Mouse (Mus musculus) liver, embryonic 16.5 days (tissue): Measurements from ENCODE around the gene F12. TPM values are rescaled to one million over a fixed set of nuclear protein-coding genes. Genes with fewer than 3 reads are reported as not detected.

ENCODE experiments used
- ATAC-seq: fragments of 200-750 bp; cut with Nextera tagmentation; 2 replicates; pipeline ENCODE4 v1.8.0; 2017; ENCODE audit warnings: low read depth, mild to moderate bottlenecking, moderate number of reproducible peaks, moderate library complexity
- H3K27ac ChIP-seq: fragments of 300-500 bp; sonication (generic); 2 replicates; pipeline ENCODE4 v1.5.1; 2014; ENCODE audit warnings: mild to moderate bottlenecking, low read length
- H3K27me3 ChIP-seq: fragments of 300-500 bp; sonication (generic); 2 replicates; pipeline ENCODE4 v1.6.1; 2014; ENCODE audit warnings: low read depth, low read length, mixed read lengths; ENCODE audit not compliant: control insufficient read depth, insufficient read depth
- H3K36me3 ChIP-seq: fragments of 300-500 bp; sonication (generic); 2 replicates; pipeline ENCODE4 v1.6.1; 2014; ENCODE audit warnings: mild to moderate bottlenecking; ENCODE audit not compliant: control insufficient read depth, insufficient read depth
- H3K4me1 ChIP-seq: fragments of 300-500 bp; sonication (generic); 2 replicates; pipeline ENCODE4 v1.6.1; 2014; ENCODE audit warnings: low read depth, low read length, mixed read lengths; ENCODE audit not compliant: control insufficient read depth
- H3K4me2 ChIP-seq: fragments of 300-500 bp; sonication (generic); 2 replicates; pipeline ENCODE4 v1.6.1; 2014; ENCODE audit warnings: low read depth, low read length, mixed read lengths
- H3K4me3 ChIP-seq: fragments of 300-500 bp; sonication (generic); 2 replicates; pipeline ENCODE4 v1.5.1; 2014; ENCODE audit warnings: low read depth, mild to moderate bottlenecking, low read length
- H3K9ac ChIP-seq: fragments of 300-500 bp; sonication (generic); 2 replicates; pipeline ENCODE4 v1.6.1; 2014; ENCODE audit warnings: low read depth, low read length
- H3K9me3 ChIP-seq: fragments of 300-500 bp; sonication (generic); replicated peaks from 2 replicates; pipeline ENCODE4 v1.6.1; 2016; ENCODE audit warnings: low read length; ENCODE audit not compliant: control insufficient read depth
- WGBS: fragments of 180-500 bp; shearing (Covaris S2); extraction: QIAGEN DNeasy Blood & Tissue Kit; methylation state at CpG from one replicate; pipeline ENCODE4 v1.1.7; 2014; ENCODE audit not compliant: insufficient replicate concordance; 5-methylcytosine and 5-hydroxymethylcytosine counted together
- polyA plus RNA-seq: library from polyadenylated mRNA; unstranded; fragments of >200 nt; fragmentation: Nextera tagmentation; extraction: Ambion mirVana; gene quantifications from 2 replicates; pipeline ENCODE4 v1.2.1, GENCODE M21; 2015

The F12 gene
- polyA plus RNA-seq, 1 experiment from 2014 or later = 184 TPM

DNA sequence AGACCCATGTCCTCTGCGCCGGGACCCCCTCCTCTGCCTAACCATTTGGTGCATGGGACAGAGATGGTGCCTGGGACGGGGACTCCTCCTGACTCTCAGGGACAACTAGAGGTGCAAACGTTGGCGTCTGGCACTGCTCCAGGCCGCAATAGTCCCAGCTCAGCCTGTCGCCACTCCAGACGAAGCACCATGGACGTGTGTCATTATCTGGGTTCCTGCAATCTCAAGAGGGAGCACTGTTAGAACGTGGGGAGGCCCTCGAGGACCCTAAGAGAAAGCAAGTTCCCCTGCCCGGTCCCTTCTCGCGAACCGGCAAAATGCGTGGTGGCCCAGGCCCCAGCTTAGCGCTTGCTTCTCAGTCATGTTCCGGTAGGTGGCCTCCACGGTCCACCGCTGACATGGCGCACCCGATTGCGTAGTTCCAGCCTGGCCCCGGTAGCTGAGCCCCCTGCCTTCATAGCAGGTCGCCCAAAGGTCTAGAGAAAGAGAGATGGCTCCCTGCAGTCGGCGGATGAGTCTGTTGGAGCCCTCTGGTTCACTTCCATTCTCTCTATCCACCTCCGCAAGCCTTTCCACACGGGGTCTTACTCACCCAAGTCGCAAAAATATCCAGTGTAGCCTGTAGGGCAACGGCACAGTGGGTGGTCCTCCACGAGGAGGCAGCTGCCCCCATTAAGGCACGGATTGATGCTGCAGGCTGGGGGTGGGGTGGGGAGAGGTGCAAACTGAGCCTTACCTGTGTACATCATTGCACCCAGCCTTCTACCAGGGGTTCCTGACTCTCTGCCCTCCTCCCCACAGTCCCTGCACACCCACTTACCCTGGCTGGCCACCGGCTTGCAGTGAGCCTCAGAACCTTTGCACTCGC, 5.4 kb downstream of the F12 start:
- Histone ChIP-seq H3K4me1 (peaks cover 12% of the 10 kb centered on the region), H3K4me3 (peak overlapping the region; percentile 2; the same call in 1 of the 2 replicates), H3K9ac (no peak overlapping the region), H3K36me3 (no peaks in the 10 kb centered on the region), H3K4me2 (no peak overlapping the region), H3K27me3 (peaks cover 37% of the 10 kb centered on the region), H3K27ac (no peak overlapping the region), H3K9me3 (no peaks in the 10 kb centered on the region)
- ATAC-seq = no peak
- 12% methylated on average over 35 of the region's 35 CpGs for WGBS

DNA sequence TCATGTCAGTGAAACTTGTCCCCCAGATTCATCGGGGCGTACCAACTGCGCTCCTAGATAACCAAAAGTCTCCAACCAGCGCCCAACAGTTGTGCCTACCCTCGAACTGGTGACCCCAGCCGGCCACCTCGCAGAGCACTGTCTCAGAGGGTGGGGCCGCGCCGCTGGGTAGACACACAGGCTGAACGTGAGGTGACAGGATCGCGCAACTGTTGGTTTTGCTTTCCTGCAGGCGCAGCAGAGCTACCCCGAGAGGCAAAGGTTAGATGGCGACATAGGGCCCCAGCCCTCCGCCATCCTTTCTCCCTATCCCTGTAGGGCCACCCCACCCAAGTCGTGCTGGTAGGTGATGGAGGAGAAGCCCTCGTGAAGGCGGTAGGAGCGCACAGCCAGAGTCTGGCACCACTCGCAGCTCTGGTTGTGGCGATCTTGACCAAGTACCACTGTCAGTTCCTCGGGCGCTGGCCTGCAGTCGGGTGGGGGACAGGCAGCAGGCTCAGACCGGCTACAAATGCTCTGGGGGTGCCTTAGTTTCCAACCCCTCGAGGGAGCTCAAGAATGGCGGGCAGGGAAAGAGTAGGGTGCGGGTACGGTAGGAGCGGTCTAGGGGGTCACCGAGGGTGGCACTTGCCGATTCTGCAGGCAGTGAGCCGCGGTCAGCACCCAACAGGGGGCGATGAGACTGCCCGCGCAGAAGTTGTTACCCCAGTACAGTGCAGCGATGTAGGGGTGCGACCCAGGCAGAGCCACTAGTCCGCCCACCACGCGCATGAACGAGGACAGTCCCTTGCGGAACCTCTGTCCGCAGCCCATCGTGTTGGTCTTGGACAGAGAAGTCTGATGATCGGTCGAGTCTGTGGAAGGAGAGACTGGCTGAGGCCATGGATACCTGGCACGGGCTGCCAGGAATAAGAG, 6.3 kb downstream of the F12 start:
- no peaks in the 10 kb centered on the region for H3K9me3 ChIP-seq
- 21% methylated on average over 51 of the region's 51 CpGs for WGBS
- peak; percentile 72 for ATAC-seq
- H3K27ac ChIP-seq = no peak overlapping the region
- H3K4me1 ChIP-seq = peaks cover 12% of the 10 kb centered on the region
- no peaks in the 10 kb centered on the region for H3K36me3 ChIP-seq
- peaks cover 37% of the 10 kb centered on the region for H3K27me3 ChIP-seq
- 0 out of 2 replicates have a peak overlapping the region, but pooled peaks have one; percentile 6 for H3K4me2 ChIP-seq
- no peak overlapping the region for H3K4me3 ChIP-seq
- H3K9ac ChIP-seq = no peak overlapping the region

DNA sequence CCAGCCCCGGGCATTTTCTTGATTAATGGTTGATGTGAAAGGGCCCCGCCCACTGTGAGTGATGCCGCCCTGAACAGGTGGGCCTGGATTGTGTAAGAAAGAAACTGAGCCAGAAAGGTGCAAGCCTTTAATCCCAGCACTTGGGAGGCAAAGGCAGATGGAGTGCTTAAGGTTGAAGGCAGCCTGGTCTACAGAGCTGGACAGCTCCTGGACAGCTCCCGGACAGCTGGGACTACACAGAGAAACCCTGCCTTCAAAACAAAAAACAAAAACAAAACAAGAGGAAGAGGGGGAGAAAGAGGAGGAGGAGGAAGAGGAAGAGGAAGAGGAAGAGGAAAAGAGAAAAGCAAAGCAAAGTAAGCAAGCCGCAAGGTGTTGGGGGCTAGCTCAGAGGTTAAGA, 7.5 kb downstream of the F12 start:
- Histone ChIP-seq H3K4me1 (peaks cover 14% of the 10 kb centered on the region), H3K9ac (no peak overlapping the region), H3K27ac (no peak overlapping the region), H3K4me3 (no peak overlapping the region), H3K4me2 (no peak overlapping the region), H3K36me3 (no peaks in the 10 kb centered on the region), H3K27me3 (peaks cover 47% of the 10 kb centered on the region), H3K9me3 (no peaks in the 10 kb centered on the region)
- WGBS = 62% methylated on average over 5 of the region's 5 CpGs
- ATAC-seq = no peak

DNA sequence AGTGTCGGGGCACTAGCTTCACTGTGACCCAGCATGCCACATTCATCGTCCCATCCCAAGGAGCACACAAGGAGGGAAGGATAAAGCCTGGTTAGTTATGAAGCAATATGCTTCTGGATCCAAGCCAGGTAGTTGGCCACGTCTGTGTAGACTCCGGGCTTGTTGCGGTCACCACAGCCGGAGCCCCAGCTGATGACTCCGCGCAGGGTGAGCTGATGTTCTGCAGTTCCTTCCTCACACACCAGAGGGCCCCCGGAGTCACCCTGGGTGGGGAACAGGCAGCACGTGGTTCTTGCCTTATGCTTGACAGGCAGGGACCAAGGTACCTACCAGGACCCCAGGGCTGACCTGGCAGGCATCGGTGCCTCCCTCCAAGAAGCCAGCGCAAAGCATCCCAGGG, 8.6 kb downstream of the F12 start:
- Histone ChIP-seq H3K4me3 (no peak overlapping the region), H3K4me2 (no peak overlapping the region), H3K27me3 (peaks cover 52% of the 10 kb centered on the region), H3K27ac (no peak overlapping the region), H3K9me3 (no peaks in the 10 kb centered on the region), H3K4me1 (peaks cover 14% of the 10 kb centered on the region), H3K36me3 (no peaks in the 10 kb centered on the region), H3K9ac (no peak overlapping the region)
- ATAC-seq = peak; percentile 58
- WGBS = 9% methylated on average over 12 of the region's 12 CpGs

DNA sequence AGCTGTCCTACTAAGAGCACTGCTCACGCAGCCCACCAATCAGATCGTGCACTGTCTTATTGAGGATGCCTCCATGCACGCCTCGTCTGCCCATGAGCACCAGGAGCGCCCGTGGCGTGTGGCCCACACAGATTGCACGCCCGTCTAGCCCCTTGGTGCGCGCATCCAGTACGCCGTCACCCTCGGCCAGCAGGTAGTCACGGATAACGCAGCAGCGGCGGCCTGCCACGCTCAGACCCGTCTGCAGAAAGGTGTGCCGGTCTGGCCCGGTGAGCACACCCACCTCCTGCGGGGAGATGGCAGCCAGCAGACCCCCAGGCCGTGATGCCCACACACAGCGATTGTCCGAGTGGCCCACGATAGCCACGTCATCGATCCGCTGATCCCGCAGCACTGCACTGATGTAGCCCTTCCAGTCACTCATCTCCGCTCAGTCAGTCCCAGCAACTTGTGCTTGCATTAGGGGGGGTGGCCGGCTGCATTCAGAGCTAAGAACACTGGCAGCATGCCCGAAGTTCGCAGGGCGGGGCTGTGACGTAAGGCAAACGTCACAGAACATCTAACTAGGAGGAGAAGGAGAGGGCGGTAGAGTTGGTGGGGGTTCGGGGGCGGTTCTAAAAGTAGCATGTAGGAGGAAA, 11.7 kb downstream of the F12 start, which contains the start of gene Pfn3:
Gene Pfn3 (minus strand): TSS at position 490 of the 638 bp plus-strand sequence.
- H3K4me3 ChIP-seq = no peak within 1 kb of the TSS
- peak within 1 kb of the TSS; percentile 24 for H3K4me2 ChIP-seq
- 11% methylated on average over 41 of the region's 41 CpGs for whole genome bisulfite sequencing
- ATAC-seq = no peak
- peaks cover 5% of the 10 kb centered on the region for H3K4me1 ChIP-seq
- no peak within 1 kb of the TSS for H3K9ac ChIP-seq
- H3K9me3 ChIP-seq = no peaks in the 10 kb centered on the region
- H3K27me3 ChIP-seq = peaks cover 32% of the 10 kb centered on the region
- H3K27ac ChIP-seq = no peak within 1 kb of the TSS
- H3K36me3 ChIP-seq = no peaks in the 10 kb centered on the region

DNA sequence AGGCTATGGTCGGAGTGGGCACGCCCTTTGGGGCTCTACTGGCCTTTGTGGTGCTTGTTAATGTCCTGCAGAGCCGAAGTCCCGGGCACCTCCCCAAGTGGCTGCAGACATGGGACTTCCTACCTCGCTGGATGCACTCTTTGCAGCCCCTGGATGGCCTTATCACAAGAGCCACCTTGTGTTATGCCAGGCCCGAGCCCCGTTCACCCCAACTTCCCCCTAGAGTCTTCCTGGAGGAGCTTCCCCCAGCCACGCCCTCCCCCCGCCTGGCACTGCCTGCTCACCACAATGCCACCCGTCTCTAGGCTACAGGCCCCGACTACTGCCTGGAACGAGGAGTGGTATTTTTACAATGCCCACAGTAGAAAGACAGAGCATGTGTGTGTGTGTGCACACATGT, 13.3 kb downstream of the F12 start:
- ATAC-seq = no peak
- peaks cover 26% of the 10 kb centered on the region for H3K27me3 ChIP-seq
- 31% methylated on average over 12 of the region's 12 CpGs for WGBS
- H3K36me3 ChIP-seq = no peaks in the 10 kb centered on the region
- no peak overlapping the region for H3K27ac ChIP-seq
- H3K9ac ChIP-seq = no peak overlapping the region
- peaks cover 5% of the 10 kb centered on the region for H3K4me1 ChIP-seq
- no peaks in the 10 kb centered on the region for H3K9me3 ChIP-seq
- no peak overlapping the region for H3K4me2 ChIP-seq
- H3K4me3 ChIP-seq = no peak overlapping the region

DNA sequence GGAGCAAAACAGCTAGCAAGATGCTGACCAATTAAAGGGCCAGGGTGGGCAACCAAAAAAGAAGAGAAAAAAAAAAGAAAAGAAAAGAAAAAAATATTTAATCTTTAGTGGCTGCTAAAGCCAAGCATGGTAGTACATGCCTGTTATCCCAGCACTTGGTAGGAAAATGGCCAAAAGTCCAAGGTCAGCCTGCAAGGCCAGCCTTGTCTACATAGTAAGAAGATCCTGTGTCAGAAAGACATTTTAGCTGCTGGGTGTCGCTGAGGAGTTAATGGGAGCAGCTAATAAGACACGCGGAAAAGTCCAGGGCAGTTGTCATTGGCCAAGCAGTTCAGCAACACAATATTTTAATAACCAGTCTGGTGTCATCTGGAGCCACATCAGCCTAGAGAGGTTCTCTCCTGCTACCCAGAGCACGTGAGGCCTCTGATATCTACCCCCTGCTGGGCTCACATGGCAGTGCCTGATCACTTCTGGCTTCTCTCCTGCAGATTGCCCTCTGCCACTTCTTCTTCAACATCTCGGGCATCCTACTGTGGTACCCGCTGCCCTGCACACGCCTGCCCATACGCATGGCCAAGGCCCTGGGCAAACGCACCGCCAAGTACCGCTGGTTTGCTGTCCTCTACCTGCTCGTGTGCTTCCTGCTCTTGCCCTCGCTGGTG, 13.8 kb downstream of the F12 start:
- 60% methylated on average over 13 of the region's 13 CpGs for WGBS
- H3K36me3 ChIP-seq = no peaks in the 10 kb centered on the region
- H3K27me3 ChIP-seq = peaks cover 24% of the 10 kb centered on the region
- no peaks in the 10 kb centered on the region for H3K9me3 ChIP-seq
- H3K4me1 ChIP-seq = peaks cover 2% of the 10 kb centered on the region
- H3K27ac ChIP-seq = no peak overlapping the region
- no peak overlapping the region for H3K4me2 ChIP-seq
- H3K9ac ChIP-seq = no peak overlapping the region
- ATAC-seq = no peak
- H3K4me3 ChIP-seq = no peak overlapping the region

DNA sequence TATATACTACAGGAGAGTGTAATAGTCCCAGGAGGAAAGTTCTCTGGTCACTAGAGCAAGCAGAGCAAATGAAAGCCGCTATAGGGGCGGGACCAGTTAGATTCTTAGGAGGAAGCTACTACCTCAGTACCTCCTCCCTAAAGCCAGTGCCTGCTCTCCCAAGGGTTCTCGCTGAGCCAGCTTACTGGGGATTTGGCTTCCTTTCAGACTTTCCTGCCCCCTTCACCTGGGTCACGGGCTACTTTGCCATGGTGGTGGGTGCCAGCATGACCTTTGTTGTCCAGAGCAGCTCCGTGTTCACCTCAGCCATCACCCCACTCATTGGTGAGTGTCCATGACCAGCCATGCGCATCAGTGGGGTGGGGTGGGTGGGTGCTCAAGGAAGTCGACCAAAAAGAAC, 14.8 kb downstream of the F12 start:
- no peak for ATAC-seq
- Histone ChIP-seq H3K27ac (no peak overlapping the region), H3K36me3 (no peaks in the 10 kb centered on the region), H3K27me3 (peaks cover 27% of the 10 kb centered on the region), H3K4me1 (peaks cover 2% of the 10 kb centered on the region), H3K4me2 (no peak overlapping the region), H3K9ac (no peak overlapping the region), H3K4me3 (no peak overlapping the region), H3K9me3 (no peaks in the 10 kb centered on the region)
- 53% methylated on average over 7 of the region's 7 CpGs for WGBS
